Mouse (Mus musculus) bone marrow, adult 2 months (tissue): ENCODE results near the gene Plppr2.

Experiments
- CTCF ChIP-seq: fragments of 200-500 bp; IDR thresholded peaks from 2 replicates; pipeline ENCODE4 v1.5.1; 2011; ENCODE audit warnings: low read length, control low read depth; ENCODE audit not compliant: control insufficient read depth, insufficient read depth
- POLR2A ChIP-seq: fragments of 200-500 bp; IDR thresholded peaks from 2 replicates; pipeline ENCODE4 v1.6.1; 2011; ENCODE audit warnings: low read depth, mild to moderate bottlenecking, control low read depth, low read length, borderline replicate concordance; ENCODE audit not compliant: control insufficient read depth

GRCm38 (mm10) chr9:21962416-21963059 is 25.7 kb downstream of the Plppr2 start:
- TF ChIP-seq CTCF (no peak), POLR2A (peak; percentile 75)
